Mouse (Mus musculus) fat pad, adult 2 months (tissue): ENCODE data around the gene Sftpd.

Experiments
- DNase-seq: peaks from one replicate; pipeline ENCODE4 v3.0.0-alpha.2; 2011; ENCODE audit warnings: low read depth, low spot score; ENCODE audit errors: extremely low read depth

Sftpd gene

DNA sequence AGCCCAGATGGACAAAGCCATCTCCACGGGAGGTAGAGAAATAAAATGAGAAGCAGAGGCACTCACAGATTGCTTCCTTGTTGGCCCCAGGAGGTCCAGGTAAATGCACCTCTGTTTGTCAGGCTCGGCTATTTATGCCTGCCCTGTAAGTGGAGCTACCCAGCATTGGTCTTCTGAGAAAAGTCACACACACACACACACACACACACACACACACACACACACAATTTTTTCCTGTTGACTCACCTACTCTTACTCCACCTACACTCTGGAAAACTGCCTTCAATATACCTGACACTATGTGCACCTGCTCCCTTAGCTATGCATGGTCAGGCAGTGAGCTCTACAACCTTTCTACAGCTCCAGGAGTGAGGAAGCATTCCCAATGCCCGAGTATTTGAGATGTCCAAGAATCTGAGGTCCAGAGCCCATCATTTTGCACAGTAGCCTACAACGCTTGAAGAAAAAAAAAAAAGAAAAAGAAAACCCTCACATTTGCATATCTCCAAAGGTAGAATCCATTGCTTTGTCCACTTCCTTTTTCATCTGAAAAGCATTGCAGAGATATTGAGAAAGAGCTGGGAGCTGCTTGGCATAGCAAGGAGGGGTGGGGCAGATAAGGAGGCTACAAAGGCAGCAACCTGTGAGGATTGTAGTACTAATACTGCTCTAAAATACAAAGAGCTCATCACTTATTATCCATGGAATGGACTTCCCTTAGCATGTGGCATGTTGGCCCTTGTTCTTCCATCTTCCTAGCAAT lies at the start of gene Sftpd:
TSS of gene Sftpd (minus strand) at position 91 of the 763 bp plus-strand sequence.
- DNase-seq: no peak

DNA sequence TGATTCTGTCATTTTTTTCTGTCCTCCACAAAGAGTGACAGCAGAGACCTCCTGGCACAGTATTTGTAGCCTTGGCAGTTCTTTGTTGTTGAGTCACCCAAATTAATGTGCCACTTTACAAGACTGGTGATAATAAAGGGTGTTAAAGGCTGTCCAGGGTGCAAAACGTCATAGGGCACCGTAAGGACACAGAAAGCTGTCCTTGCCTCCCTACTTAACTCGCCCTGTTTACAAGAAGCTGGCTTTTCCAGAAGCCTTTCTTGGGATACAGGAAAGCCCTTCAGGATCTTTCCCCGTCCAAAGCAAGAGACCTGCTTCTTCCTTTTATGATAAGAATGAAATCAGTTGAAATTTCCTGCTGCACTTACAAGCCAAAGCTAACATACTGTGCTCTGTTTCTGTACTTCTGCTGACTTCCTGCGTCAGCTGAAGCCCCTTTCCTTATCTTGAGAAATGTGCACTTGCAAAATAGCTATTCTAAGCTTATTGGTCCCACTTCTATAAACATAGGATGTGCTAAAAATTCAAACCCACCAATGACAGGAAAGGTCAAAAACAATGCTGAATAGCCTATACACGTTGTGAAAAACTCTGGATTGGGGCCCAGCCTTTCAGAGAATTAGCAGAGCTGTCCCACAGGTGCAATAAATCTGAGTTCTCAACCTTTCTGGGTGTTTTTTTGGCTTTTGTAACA lies 13.2 kb upstream of the Sftpd start:
- DNase-seq: no peak

DNA sequence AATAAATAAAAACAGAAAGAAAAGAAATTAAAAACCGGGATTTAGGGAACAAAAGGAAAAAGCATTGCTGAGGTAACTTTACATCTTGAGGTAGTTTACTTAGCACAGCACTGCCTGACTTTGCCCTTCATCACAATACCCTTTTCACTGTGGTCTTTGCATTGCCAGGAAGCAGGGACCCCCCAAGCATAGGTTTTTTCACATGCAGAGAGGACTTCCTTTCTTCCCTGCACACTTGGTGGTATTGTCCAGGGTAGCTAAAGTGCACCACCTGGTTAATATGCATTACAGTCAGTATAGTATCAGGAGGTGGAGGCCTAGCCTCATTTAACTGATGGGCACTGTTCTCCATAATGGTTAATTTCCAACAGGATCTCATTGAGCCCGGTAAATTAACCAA lies 4.5 kb upstream of the Sftpd start:
- no peak for DNase-seq

DNA sequence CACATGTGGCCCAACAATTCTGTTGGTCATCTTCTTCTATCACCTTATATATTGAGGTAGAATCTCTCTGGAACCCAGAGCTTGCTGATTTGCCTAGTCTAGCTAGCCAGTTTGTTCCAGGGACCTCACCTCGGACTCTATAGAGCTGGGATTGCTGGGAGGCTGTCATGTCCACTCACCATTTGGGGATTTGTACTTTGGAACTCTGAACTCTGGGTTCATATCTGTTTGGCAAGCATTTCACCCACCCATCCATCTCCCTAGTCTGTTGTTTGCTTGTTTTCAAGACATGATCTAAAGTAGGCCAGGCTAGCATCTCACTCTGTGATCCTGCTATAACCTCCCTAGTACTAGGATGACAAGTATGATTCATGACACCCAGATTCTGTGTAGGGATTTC lies 10.1 kb downstream of the Sftpd start:
- DNase-seq: no peak

DNA sequence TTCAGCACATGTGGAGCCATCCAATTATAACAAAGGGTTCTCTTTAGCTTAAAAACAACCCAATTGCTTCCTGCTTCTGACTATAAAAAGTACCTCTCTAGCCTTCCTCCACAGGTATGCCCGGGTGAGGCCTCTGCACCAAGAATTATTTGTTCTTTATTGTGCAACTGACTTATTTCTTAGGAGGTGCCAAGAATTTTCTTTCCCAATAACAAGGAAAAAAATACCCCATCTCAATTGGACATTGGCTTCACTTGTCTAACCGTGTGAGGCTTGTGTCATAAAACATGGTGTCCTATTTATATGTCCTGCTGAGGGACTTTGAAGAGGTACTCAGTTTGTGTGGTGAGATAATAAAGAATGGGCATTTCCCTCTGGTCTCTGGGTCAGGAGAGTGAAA lies 14.4 kb downstream of the Sftpd start:
- no peak for DNase-seq

DNA sequence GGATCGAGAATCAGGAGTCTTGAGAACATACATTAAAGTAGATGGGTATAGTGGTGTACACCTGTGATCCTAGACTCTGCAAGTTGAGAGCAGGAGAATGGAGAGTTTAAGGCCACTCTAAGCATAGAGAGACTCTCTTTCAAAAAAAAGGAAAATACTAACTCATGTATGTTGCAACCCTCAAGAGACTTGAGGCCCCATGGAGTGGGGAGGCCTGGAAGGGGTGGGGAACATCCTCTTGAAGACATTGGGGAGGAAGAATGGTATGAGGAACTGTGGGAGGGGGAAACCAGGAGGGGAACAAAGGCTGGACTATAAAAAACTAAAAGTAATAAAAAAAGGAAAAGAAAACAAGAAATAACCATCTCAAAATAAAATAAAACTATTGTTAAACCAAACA lies 16.4 kb downstream of the Sftpd start:
- no peak for DNase-seq

DNA sequence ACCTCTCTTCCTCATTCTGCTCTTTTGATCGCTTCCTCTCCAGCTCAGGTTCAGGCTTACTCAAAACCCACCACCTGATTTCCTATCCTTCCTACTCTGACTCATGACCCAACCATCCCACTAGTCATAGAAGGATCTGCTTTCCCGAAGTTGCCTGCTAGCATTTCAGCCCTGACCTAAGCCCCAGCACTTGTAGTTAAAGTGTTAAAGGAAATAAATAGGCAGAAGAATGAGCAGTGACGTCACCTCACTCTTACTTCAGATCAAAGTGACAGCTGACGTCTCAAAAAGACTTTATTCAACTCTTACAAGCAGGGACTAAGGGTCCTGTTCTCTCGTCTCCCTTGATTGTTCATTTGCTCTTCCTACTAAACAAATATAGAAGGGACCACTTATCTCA lies 17.7 kb downstream of the Sftpd start:
- DNase-seq: no peak

DNA sequence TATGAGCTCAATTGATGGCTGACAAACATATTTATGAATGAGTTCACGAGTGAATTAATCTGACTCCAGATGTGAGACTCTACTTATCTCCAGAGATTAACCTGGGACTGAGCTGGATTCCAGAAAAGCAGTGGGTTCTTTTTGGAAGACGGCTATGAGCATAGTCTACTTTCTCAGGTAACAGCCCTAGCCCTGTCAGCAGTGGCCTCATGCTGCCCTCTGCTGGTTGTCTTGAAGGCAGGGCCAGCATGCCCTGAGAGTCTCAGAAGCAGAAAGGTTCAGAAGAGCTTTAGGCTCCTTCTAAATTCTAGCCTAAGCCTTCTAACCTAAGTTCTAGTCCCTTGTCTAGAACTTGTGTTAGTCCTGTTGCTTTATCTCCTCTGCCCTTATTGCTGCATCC lies 22.3 kb downstream of the Sftpd start:
- DNase-seq: no peak

DNA sequence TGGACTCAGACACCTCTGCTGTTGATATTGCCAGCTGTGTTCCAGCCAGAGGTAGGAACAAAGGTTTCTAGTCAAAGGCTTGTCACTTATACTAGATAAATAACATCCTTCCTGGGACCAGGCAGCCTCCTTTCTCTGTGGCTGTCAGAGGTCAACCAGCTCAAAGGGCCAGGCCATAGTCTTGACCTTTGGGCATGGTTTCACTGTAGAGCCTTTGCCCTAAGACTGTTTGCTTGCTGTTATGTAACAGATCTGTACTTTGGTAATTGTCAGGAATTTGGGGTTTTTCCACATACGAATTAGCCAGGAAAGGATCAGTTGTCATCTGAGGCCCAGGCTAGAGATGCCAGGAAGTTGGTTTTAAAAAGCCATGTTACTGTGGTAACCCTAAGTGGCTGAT lies 24.2 kb downstream of the Sftpd start:
- DNase-seq: no peak

DNA sequence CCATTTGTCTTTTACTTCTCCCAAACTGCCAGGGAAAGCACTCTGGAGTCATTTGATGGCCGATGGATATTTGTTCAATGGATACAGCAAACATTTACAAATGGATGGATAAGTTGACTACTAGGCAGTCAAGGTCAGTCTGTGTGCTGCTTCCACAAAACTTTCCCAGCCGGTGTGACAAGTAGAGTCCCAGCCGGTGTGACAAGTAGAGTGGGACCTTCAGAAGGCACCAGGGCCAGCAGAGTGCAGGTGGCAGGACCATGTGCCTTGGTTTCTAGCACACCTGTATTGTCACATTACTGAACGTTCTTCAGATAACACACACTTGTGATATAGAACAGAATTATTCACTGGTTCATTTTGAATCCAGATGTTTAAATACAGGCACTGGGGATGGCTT lies 24.9 kb downstream of the Sftpd start:
- DNase-seq: no peak

DNA sequence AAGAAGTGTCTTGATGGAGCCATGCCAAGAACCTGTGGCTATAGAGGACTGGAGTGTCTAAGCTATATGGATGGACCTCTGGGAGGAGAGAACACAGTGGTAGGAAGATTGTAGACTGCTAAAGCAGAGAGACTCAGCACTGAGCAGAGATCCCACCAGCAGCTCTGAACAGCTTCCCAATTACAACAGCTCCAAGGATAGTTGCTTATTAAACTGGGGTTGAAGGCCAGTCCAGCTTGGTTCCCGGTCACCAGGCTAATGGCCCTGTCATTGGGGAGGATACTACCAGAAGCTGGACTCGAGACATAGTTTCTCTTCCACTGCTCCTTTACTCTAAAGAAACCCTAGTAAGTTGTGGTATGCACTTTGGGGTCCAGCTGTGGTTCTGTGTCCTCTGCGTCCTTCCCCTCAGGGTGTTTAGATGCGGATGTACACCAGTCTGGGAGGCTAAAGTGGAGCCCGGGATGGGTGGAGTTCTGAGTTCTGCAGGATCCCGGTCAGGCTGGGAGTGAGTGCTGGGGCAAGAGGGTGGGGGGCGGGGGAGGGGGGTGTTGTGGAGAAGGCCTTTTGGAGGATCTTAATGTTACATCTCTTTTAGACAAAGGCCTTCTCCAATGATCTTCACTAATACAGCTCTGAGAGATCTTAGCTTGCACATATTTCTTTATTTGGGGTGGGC lies 33.6 kb downstream of the Sftpd start, which contains the start of gene Mbl1:
TSS of gene Mbl1 (plus strand) at position 239 of the 679 bp plus-strand sequence.
- no peak for DNase-seq

DNA sequence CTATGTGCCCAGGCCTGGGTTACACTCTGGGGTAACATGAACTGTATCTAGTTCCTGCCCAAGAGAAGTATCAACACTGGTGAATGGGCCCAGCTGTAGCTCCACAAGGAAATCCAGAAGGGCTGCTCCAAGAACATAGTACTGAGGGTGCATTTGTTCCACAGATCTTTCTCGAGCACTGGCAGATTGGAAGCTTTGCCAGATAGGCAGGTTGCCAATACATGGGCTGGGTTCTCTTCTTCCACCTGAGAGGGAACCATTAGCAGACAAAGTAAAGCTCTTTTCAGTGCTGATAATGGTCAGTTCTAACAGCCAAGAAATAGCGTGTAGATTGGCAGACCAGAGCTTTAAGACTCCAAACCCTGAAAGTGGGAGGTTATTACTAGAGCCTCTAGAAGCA lies 37.6 kb downstream of the Sftpd start:
- no peak for DNase-seq

DNA sequence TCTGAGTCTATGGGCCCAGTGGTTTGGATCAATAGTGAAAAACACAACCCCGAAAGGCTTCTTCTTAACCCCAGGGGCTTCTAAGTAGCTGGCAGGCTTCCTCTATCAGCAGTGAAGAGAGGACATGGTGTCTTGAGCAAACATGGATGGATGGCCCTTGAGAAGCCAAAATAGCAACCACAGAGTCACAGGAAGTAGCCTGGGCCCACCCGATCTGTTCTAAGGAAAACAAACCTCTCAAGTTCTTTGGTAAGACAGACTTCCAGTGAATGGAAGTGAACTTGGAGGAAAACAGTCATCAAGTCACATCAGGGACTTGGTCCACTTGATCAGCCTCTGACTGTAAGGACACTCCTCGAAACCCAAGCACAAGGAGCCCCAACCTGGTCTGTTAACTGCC lies 38.0 kb downstream of the Sftpd start:
- DNase-seq: no peak

DNA sequence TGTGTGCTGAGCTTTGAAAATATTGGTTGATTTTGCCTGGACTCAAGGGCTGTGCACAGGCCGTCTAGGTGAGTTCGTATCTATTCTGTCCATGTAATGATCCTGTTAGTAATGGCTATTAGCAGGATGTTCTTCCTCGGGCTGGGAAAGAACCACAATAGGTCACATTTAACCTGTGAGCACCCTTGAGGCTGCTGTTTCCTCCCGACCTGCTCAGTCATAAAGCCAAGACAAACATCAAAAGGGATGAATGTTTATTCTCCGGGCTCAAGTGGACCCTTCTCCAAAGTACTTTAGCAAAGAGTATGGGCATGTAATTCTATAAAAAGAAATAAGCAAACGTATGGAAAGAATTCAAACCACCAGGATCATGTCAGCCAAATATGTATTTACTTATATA lies 38.9 kb downstream of the Sftpd start:
- DNase-seq: no peak

DNA sequence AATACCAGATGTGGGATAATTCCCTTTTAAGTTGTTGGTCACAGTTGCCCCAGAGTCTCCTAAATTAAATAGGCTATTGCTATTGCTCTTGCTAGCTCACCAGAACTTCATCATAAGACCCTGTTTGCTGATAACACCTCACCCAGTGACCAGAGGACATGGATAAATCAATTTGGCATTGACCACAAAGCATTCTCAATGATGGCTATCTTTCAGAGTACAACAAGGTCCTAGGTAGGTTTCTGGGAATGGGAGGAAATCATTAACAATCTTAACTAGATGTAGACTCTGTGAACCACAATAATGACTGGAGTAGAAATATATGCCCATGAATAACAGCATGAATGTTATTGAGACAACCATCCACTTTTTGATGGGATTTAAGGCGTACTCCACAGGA lies 44.3 kb downstream of the Sftpd start:
- DNase-seq: no peak

DNA sequence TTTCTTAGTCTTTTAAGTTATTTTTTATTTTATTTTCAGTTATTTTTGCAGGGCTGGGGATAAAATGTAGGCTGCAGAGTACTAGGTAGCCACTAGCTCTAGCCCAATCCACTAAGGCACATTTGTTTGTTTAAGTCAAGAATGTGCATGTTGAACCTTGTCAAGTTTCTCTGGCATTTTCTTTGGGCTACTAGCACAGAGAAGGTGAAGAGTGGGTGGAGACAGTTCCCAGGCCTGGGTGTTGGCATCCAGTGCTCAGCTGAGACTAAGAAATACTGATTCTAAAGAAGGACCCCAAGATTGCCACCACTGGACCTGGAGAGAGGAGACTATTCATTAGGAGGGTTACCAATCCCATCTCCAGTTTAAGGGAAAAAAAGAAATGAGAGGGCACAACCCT lies 47.9 kb downstream of the Sftpd start:
- DNase-seq: no peak

DNA sequence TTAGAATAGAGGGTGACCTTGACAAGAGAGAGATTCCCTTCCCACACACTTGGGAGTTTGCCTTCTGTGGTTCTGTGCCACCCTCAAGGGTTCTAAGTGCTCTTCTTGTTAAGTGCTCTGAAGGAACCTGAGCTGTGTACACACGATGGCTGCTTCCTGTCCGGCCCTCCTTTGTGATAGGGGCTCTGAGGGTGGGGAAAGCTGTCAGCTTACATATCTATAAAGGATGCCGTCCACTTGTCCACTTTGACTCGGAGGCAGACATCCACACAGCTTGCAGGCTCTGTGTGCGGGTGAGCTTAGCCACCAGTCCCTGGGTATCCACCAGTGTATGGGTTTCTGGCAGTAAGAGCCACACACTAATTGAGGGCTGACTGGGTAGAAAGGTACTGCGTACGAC lies 53.4 kb downstream of the Sftpd start, which contains the start of gene Sftpa1:
TSS of gene Sftpa1 (plus strand) at position 243 of the 400 bp plus-strand sequence.
- DNase-seq: no peak

DNA sequence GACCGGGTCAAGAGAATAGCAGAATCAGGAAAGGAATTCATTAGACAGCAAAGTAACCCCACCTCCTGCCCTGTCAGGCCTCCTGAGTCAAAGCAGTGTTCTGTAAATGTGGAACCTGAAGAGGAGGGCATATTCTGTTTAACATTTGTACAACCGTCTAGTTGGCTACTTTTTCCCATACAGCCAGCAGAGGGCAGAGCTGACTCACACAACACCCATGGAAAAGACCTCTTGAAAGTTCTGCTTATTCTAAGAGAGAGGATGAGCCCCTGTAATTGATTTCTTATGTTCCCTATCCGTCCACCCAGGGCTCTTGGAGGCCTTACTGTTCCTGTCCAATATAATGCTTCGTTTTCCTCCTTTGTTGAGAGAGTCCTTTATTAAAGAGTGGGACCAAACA lies 57.0 kb downstream of the Sftpd start:
- DNase-seq: no peak

DNA sequence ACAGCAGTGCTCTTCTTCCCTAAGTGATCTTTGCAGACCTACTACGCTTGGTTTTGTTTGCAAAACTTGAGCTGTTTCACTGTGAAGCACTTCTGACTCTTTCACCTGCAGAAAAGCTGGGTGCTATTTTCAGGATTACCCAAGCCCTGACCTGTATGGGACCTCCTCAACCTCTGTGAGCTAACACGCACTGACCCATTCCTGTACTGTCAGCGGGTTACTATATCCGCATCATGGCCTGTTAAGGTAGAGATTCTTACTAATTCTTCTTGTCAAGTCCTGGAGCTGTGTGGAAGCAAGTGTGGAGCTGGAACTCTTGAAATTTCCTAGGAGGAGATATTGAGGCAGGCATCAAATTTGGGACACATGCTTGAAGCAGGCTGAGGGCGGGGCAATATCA lies 60.3 kb downstream of the Sftpd start:
- no peak for DNase-seq
